Mouse (Mus musculus) lung, postnatal 10 days (tissue): ENCODE measurements at regions not wholly inside any gene's neighbourhood (a gene's known extent, or its start where the extent isn't known, plus 50 kb on each side); places are given as distances from the start of the nearest gene placed in this dataset.

Source experiments
- DNase-seq: peaks from one replicate; pipeline ENCODE4 v3.0.0; 2021

DNA sequence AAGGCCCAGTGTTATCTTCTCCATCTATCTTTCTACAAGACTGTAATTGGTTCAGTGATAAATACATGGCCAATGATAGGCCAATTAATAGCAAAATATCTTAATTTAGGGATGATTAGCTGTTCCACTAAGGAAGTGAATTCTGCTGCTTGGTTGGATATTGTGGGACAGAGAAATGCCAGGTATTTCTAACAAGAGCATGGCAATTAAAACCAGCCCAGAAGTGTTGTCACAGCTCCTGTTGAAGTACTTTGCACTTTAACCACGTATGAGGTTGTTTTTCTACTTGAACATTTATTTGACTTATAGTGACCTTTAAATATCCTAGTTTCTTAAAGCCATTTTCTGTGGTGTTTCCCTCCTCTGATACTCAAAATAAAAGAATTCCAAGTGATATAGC, 65.7 kb upstream of the Acsl4 start:
- no peak for DNase-seq

DNA sequence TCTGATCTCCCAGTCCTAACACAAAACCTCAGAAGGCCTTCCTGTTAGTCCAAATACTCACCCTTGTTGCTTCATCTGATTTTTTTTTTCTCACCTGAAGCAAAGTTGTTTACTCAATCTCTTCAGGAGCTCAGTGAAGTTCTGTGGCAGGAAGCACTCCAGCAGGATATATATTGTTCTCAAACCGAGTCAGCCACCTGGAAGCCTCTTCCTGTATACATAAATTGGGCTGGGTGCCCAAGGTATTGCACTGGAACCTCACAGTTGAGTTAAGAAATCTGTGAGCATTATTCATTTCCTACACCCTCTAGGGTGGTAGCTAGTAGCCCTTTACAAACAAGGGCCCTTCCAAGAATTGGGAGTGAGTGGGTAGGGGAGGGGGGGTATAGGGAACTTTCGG, 73.8 kb upstream of the Acsl4 start:
- peak; percentile 15 for DNase-seq

DNA sequence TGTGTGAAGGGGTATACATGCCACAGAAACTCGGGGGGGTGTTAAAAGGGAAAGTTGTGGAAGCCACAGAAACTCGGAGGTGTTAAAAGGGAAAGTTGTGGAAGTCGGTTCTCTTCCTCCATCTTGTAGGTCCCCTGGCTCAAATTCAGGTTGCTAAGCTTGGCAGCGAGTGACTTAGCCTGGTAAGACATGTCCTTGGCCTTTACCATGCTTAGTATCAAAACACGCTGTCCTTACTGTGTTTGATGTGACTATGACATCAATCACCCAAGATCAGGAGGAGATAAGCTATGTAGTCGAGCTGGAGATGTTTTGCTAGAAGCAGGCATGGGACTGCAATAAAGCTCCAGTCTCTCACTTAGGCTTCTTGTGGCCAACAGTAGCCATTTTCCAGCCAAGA, 74.4 kb upstream of the Acsl4 start:
- DNase-seq = no peak

GRCm38 (mm10) chrX:142467850-142468256, 77.5 kb upstream of the Acsl4 start:
- no peak for DNase-seq

- DNase-seq = no peak
Observed at GRCm38 (mm10) chrX:142468388-142468787, 78.1 kb upstream of the Acsl4 start.

GRCm38 (mm10) chrX:142469048-142469634, 78.8 kb upstream of the Acsl4 start:
- DNase-seq = no peak

- DNase-seq = no peak
Observed at GRCm38 (mm10) chrX:142470083-142470482, 79.7 kb upstream of the Acsl4 start.

DNA sequence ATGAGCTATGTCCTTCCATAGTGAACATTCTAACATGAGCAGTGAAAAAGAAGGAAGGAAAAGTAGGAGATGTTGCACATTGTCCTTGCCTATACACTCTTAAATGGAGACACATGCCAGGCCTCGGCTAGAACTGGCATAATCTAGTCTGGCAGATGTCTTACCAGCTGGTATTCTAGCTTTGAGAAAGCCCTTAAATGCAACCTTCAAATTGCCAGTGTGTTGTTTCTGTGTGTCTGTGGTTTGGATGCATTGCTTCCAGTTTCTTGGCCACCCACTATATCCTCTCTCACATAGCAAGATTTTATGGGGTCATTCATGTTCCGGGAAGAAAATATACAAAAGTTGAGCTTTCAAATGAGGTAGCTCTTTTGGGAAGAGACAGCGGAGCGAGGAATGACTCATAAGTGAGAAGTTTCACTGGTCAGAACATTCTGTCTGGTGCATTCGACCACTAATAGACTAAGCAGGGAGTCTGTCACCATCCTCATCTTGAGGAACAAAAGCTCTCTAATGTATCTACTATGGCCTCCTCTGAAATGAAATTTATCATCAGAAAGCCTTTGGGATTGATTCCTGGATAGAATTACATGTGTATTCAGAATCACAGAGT, 91.0 kb upstream of the Acsl4 start:
- no peak for DNase-seq

DNA sequence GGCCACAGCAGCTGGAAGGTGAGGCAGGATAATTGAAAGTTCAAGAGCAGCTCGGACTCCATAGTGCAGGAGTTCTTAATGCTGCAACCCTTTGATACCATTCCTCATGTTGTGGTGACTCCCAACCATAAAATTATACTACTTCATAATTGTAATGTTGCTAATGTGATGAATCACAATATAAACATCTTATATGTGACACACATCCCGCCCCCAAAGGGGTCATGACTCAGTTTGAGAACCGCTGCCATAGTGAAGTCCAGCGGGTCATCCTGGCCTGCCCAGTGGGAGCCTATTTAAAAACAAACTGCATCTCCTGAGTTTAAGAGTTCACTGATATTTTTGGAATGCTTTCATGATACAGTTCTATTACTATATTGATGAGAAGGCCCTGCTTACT, 97.7 kb upstream of the Acsl4 start:
- no peak for DNase-seq

GRCm38 (mm10) chrX:142490093-142490717, 99.9 kb upstream of the Acsl4 start:
- DNase-seq = peak; percentile 53

DNA sequence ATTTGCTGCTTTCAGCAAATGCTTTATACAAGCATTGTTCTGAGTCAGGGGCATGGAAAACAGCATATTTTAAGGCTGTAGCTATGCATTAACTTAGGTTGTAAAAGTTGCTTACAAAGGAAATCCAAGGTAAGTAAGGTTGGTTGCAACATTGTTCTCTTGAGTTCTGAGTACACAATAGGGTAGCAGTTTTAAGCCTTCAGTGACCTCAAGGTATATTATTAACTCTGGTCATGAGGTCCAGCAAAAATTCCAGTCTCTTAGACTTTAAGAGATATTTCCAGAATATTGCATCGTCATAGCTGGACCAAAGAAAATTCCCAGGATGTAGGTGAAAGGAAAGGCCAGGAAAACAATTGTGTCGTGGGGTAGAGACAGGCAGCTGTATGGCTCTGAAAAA, 110.8 kb upstream of the Acsl4 start:
- DNase-seq = no peak

- no peak for DNase-seq
Observed at GRCm38 (mm10) chrX:142504962-142505361, 114.6 kb upstream of the Acsl4 start.

DNA sequence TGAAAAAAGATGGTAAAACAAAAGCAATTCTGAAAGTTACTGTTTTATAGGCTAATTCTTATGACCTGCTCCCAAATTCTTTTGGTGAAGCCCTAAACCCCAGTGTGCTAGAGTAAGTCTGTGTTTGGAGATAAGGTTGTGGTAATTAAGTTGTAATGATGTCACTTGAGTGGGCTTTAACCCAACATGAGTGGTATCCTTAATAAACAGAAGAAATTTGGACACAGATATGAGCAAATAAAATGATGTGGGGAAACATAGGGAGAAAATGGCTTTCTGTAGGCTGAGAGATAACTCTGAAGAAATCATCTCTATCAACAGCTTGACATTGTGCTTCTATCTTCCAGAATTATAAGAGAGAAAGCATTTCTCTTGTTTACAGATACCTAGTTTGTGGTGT, 117.1 kb upstream of the Acsl4 start:
- DNase-seq = no peak

- peak; percentile 5 for DNase-seq
Observed at GRCm38 (mm10) chrX:142516406-142517131, 126.2 kb upstream of the Acsl4 start.

DNA sequence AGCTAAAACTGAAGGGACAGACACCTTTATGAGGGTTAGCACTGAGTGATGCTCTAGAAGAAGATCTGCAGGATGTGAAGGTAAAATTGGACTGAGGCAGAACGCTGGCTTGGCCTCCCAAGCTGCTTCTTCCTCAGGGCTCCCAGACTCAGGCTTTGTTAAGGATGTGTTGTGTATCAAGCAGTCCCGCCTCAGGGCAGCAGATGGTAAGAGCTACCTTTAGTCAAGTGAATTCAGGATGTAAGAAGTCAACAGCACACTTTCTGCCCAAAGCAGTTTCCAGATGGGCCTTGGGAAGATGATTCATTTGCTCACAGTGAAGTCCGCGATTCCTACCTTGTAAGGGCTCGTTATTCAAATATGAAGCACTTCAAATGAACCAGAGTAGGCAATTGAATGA, 126.9 kb upstream of the Acsl4 start:
- DNase-seq = no peak

DNA sequence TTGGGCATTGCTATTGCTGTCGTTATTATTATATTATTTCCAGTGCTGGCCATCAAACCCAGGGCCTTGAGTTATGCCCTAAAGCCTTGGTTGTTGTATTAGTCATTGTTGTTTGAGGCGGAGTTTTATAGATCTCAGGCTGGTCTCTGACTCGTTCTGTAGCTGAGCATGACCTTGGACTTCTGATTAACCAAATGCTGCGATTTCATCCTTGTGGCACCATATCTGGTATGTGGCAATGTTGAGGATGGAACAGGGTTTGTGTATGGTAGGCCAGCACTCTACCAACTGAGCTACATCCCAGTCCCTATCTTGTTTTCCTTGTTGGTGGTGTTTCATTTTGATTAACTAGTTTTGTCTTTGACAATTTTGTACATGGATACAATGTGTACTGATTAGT, 130.7 kb upstream of the Acsl4 start:
- no peak for DNase-seq

DNA sequence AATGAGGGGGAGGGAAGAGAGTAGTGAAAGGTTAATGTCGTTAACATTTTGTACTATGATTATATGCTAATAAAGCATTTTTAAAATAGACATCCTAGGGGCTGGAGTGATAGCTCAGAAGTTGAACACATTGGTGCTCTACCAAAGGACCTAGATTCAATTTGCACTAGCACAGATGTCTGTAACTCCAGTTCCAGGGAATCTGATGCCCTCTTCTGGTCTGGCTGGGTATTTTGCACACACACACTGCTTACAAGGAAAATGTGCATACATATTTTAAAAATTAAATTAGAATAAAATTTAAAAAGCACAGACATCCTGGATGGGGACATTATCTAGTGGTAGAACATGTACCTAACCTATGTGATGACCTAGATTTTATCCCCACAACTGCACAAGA, 136.6 kb upstream of the Acsl4 start:
- peak; percentile 51 for DNase-seq

DNA sequence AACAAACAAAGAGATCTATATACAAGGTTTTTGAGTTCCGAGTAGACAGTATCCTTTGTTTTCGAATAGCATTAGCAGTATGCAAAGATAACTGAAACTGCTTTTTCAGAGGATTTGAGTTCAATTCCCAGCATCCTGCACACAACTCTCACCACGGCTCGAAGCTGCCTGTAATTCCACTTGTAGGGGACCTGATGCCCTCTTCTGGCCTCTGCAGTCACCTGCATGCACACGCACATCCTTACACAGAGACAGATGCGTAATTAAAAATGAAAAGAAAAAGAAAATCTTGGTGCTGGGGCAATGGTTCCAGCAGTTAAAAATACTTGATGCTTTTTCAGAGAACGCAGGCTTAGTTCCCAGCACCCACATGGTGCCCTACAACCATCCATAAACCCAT, 139.6 kb upstream of the Acsl4 start:
- DNase-seq = peak; percentile 8

DNA sequence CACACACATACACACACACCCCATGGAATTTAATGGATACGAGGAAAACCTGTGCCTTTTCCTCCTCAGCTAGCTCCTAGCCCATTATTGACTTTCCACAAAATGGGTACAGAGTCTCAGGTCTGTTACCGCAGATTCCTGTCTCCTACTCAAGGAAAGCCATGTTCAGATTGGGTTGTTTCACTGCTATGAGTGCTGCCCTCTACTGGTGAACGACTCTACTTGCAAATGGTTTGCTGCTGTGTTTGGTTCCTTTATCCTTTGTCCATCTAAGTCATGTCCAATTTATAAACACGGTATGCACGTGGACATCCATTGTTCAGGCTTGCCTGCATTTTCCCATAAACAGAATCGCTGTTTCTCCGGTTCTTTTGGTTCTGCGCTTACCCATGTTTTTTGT, 144.4 kb upstream of the Acsl4 start:
- peak; percentile 42 for DNase-seq

DNA sequence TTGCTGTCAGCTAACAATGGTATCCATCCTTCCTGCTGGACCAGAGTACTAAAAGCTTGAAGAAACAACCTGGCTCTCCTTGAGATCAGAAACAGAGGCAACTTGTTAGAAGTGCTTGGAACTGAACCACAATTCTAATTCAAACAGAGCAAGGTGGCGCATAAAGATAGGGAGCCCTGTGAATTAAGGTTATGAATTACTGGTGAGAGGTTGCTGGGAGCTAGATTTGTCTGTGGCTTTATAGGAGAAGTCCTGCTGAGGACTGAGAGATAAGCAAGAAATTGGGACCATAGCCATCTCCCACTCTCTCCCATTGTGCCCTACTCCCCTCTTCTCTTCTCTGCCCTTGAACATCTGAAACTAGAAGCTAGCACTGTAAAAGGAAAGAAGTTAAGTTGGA, 145.2 kb upstream of the Acsl4 start:
- DNase-seq = no peak

- no peak for DNase-seq
Observed at GRCm38 (mm10) chrX:142535954-142536353, 145.3 kb upstream of the Tmem164 start.

DNA sequence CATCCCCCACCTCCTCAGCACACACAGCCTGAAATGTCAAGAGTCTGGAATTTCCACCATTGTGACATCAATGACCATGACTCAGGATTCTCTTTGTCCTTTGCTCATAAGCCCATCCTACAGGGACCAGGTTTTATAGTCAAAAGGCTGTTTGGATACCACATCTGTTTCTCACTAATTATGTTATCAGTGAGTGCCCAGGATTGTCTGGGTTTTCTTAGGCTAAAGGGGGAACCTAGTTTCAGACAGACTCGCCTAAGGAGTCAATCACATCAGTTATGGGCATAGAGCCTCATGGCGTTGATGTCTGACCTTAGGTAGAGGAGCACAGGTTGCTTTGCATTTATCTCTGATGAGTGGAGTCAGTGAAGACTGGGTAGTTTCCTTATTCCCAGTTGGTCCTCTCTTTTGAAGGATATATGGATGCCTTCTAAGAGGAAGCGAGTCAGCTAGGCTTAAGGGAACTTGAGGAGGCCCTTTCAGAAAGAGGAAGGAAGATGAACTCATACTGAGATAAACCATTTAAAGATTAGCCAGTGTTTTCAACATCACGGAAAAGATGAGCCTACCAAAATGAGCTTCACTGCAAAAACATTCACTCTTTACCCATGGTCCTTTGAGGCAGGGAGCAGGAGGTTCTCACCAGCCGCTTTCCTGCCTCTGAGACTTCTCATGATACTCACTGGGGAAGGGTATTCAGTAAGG, 143.8 kb upstream of the Tmem164 start:
- no peak for DNase-seq

GRCm38 (mm10) chrX:142540264-142540663, 140.9 kb upstream of the Tmem164 start:
- DNase-seq = peak; percentile 71
